Mouse (Mus musculus) layer of hippocampus, adult 8-10 months (tissue): Measurements from ENCODE around the gene Gria1. TPM values are rescaled to one million over a fixed set of nuclear protein-coding genes. Genes with fewer than 3 reads are reported as not detected.

Experiments
- DNase-seq, 2 experiments: peaks; one replicate each; pipeline ENCODE4 v3.0.0; 2022; ENCODE audit warnings: low spot score in 2 of 2
- total RNA-seq, 4 experiments: library from RNA; stranded (reverse); gene quantifications; 2 replicates each; pipeline ENCODE4 v1.2.4; 2022

Gene Gria1
- total RNA-seq, 4 experiments from 2014 or later = 597 to 781 (median 683) TPM

DNA sequence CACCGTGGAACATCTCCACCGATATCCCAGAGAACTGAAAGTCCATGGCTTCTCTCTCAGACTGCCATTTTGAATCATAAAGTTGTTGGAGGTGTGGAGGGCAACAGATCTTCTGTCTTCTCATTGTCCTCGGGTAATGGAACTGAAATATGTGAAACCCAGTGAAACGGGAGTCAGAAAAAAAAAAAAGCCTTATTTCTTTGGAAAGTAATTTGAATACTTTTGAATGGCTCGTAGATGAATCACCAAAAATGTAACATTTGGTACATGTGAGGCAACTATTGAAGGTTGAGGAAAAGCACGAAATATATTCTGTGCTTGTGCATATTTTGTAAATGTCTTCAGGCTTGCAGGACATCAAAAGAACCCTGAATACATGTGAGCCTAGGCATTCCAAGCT lies 151.7 kb downstream of the Gria1 start:
- DNase-seq = no peak

DNA sequence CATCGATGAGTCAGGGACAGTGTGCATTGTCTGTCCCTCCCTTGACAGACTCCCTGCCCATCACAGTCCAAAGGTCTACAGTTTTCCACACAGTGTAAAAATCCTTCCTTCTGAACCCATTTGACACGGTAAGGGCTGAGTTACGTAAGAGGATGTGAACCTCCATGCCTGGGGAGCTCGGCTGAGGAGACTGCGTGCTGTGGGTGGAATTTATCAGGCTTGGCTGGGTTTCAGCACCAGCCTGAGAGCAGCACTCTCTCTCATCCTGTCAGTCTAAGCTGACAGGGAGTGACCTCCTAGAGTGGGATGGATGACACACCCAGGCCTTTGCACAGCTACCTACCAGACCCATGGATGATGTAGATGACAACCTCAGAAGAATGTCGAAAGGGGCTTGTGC lies 158.9 kb downstream of the Gria1 start:
- DNase-seq = peak in 1 of 2 experiments; percentile 53

DNA sequence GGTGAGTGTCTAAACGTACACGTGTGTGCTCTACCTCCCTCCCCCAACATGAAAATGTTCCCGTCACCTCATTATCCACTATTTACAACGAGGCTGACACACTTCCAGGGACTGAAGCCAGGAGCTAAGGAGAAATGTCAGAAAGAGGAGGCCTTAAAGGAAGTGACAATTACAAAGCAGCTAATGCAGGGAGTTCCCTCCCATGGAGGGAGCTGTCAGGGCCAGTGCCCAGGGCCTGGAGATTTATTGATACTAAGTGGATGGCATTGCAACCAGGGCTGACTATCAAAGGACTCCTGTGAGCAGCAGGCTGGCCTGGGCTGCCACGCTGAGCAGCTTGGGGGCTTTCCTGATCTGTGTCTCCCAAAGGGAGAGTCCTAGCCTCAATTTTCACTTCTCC lies 163.0 kb downstream of the Gria1 start:
- no peak for DNase-seq

- DNase-seq = no peak
Measured at GRCm38 (mm10) chr11:57176552-57176951, 165.4 kb downstream of the Gria1 start.

GRCm38 (mm10) chr11:57184216-57184615 lies 173.0 kb downstream of the Gria1 start:
- no peak for DNase-seq

DNA sequence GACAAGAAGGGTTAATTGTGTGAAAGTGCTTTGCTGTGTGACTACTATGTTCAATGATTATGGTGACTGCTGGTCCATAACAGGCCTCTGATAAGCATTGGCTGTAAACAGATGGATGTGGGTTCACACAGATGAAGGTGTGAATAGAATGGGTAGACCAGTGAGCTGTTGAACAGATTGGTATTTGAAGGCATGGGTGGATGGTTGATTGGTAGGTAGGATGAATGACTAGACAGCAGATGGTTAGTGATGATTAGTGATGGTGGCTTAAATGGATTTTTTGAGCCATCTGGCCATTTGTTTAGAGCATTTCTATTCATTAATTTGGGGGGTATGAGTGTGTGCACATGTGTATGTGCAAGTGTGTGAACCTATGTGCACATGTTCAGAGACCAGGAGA lies 173.9 kb downstream of the Gria1 start:
- DNase-seq = peak in 1 of 2 experiments; percentile 52

DNA sequence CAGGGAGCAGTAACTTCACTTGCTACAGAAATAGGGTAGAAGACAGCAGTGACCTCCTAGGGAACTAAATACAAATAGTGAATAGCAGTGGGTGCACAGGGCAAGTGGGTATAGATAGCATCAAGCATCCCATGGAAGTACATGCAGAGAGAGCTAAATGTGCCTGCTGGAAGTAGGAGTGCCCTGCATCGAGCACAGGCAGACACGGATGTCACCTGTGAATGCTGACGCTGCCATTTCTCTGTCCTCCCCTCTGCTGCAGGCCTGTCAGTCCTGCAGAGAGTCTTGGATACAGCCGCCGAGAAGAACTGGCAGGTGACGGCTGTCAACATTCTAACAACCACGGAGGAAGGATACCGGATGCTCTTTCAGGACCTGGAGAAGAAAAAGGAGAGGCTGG lies 178.2 kb downstream of the Gria1 start:
- no peak for DNase-seq

DNA sequence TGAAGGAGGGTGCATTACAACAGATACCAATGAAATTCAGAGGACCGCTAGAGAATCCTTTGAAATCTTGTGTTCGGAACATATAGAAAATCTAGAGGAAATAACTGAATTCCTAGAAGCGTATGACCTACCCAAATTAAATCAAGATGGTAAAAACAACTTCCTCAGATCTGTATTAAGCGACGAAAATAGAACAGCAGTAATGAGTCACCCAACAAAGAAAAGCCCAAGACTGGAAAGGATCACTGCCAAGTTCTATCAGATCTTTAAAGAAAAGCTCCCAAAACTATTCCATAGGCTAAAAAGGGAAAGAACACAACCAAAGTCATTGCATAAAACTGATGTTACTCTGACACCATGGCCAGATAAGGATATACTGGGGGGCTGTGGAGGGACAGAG lies 183.6 kb downstream of the Gria1 start:
- no peak for DNase-seq

DNA sequence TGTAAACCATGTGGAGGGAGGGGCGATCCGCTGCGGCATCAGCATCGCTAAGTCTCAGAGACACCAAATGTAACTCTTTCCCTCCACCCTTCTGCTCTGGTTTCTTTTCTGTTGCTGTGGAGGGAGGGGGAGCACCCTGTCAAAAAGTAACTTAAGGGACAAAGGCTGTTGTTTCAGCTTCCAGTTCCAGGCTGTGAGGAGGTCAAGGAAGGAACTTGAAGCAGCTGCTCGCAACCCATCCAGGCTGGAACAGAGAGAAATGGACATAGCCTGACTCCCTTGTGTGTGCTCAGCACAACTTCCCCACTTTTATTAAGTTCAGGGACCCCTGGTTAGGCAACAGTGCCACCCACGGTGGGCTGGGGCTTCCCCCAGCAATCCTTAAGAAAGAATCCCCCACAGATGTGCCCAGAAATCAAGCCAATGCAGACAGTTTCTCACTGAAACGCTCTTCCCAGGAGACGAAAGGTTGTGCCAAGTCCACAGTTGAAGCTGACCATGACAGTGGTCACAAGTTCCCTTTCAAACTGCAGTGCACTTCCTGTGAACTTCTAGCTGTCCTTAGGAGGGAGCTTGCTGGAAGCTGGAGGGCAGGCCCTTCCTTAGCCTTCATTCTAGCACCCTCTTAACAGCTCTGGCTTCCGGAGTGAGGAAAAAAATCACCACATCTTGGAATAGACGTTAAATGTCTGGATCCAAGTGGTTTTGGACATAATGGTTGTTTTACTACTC lies 190.2 kb downstream of the Gria1 start:
- DNase-seq = no peak

DNA sequence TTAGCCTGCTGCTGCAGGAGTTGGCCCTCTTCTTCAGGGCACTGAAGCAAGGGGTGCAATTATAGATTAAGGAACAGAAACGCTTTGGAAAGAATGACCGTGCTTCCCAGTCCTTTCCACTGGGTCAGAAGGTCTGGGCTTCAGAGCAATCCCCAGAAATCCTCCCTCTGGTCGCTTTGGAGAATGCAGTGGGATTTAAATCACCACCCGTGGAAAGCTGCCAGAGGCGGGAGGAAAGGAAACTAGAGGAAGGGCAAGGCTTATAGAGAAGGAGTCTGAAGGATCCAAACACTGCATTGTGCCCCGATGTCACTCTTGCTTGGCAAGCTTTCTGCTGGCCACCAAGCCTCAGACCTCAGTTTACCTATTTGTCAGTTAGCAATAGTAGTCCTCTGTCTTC lies 193.2 kb downstream of the Gria1 start:
- no peak for DNase-seq

DNA sequence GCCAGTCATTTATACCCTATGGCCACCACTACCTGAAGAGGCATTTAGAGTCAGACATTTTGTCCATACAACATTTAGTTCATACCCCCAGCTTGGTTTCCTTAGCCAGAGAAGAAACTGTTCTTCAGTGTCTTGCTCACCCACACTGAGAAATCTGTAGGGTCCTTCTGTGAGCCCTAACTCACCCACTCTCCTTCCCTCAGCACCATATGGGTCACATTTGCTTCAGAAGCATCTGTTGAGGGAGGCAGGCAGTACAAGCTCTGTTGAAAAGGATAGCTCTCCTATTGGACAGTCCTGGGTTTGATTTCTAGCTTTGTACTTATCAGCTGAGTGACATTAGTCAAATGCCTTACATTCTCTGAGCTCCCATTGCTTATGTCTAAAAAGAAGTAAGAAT lies 196.1 kb downstream of the Gria1 start:
- DNase-seq = peak in 1 of 2 experiments; percentile 62

GRCm38 (mm10) chr11:57214079-57214478 lies 202.9 kb downstream of the Gria1 start:
- DNase-seq = no peak

GRCm38 (mm10) chr11:57214583-57214982 lies 203.4 kb downstream of the Gria1 start:
- DNase-seq = peak; percentile 44 to 45

DNA sequence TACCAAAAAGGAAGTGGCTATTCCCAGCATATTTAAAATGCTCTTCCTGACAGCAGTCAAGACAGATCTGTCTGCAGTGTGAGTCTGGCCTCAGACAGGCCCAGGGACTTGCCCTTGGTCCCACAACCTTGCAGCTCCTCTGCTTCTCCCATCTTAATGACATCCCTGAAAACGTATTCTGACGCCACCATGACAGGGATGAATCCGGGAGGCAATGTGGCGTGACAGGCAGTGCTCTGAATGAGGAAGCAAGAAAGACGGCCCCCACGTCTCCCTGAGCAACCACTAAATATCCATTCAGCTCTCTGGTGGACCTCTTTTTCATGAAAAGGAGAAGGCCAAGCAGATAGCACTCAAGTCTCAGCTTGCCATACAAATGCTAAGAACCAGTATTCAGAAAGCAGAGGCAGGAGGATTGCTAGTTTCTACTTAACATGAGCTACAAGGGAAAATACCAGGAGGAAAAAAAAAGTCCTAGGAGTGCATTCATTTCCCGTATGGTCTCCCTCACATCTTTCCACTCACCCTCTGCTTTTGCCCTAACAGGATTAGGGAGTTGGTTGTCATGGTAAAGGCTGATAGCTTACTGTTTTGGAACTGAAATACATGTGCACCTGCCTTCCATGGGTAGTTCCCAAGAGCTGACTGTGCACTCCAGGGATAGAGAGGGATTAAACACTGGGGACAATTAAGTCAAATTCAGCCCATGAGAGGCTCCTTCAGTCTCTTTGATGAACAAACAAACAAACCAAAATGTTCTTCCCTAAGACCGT lies 211.8 kb downstream of the Gria1 start:
- no peak for DNase-seq

DNA sequence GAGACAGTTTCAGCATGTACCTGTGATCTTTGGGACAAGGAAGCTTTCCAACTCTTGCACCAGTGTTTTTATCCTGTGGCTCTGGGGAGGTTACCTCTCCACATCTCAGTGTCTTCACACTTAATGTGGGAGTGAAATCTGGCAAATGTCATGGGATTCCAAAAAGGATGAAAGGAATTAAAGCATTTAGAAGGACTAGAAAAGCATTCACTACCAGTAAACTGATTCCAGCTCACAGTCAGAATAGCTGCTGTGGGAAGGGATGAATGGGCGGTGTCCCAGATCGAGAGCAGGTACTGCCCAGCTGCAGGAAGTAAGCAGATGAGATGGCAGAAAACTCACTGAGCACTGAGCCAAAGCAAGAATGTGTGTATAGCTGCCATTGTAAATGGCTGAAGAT lies 224.3 kb downstream of the Gria1 start:
- DNase-seq = no peak

DNA sequence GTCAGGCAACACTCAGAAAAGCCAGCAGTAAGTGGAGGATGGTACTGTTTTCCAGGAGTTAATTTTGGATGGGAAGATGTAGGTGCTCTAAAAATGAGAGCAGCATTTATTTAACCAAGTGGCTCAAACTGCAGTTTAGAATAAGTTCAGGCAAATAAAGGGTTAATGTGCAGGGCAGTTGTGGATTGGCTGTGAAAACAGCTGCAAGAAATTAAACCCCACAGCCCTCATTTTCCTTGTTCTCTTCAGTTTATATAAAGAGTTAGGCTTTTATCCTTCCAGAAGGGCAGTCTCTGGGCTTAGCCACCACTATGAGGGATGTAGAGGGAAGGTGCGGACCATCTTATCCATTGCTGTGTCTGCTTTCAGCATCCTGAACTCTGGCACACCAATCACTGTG lies 225.2 kb downstream of the Gria1 start:
- no peak for DNase-seq

DNA sequence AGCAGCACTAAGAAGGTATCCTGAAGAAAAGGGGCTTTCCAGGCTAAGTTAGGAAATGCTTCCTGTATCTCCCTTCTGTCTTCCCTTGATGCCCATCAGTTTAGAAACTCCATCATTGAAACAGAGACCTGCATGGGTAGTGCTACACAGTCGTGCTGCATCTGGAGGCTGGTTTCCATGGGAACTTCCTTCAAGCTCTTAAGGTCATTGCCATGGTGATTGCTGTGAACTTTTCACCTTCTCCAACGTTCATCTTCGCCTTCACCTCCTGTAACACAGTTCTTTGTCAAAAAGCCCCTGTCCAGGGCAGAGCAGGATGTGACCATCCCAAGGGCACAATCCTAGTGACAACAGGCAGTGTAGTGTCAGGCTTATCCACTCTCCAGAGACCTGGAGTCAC lies 228.6 kb downstream of the Gria1 start:
- DNase-seq = no peak

- no peak for DNase-seq
Measured at GRCm38 (mm10) chr11:57243835-57244234, 232.6 kb downstream of the Gria1 start.

DNA sequence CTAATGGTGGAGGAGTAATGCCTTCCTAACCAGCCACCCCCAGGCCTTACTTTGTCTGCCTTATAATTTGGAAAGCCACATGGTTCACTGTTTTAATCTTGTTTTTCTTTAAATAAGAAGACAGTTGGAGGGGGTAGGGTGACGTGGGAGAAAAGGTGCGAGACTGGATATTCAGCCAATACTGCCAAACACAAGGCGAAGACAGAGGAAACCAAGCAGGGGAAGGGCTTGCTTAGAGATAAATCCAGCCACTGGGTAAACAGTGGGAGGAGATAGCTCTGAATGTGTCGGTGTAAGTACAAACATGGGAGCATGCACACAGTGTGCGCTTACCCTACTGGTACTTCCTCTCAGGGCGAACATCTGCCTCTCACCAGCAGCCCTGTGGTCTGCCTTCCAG lies 233.4 kb downstream of the Gria1 start:
- DNase-seq = no peak

DNA sequence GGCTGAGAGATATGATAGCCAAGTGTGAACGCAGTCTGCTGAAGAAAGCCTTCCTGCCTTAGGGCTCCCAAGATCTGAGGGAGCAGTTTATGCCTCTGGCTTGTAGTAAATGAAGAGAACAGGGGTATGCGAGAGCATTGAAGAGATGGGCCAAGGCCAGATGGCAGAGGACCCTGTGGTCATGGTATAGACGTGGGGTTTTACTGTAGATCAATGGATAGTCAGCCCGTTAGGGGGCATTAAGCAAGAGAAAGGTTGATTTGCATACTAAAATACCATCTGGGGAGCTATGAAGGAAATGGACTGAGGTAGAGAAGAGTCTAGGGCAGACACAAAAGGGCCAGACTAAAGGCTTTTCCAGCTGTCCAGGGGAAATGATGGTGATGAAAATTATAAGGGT lies 237.7 kb downstream of the Gria1 start:
- no peak for DNase-seq

DNA sequence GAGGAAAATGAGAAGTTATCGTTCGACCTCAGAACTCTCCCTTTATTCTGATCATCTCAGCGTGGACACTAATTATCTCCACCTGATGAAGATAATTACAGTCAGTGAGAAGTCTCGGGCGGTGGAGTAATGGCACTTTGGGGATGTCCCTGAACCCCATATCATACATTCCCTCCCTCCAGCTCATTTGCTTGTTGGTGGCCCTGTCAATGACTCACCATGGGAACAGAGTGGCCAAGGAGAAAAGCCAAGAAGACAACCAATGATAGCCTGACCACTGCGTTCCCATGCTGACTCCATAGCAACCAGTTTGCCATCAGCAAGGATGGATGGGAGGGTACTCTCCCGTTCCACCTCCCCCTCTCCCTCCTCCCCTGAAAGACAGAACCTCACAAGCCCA lies 238.9 kb downstream of the Gria1 start:
- no peak for DNase-seq

GRCm38 (mm10) chr11:57271687-57272086 lies 260.5 kb downstream of the Gria1 start:
- peak; percentile 79 to 80 for DNase-seq

DNA sequence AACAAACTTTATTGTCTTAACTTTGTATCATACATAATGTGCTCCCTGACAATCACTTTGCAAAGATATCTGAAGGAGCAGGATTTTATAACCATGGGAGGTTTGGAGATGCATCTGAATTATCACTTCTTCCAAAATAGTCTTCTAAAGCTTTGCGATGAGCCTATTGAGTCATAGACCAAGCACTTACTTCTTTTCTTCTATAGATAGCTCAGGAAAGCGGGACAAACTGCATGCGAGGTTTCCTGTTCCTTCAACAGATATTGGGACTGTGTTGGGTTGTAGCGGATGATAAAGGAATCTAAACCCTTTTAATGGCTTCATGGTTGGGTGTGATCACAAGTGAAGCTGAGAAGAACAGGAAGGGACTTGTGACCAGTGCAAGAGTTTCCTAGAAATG lies 263.5 kb downstream of the Gria1 start:
- no peak for DNase-seq
